Mouse (Mus musculus): ENCODE measurements at regions not wholly inside any gene's neighbourhood (a gene's known extent, or its start where the extent isn't known, plus 50 kb on each side); places are given as distances from the start of the nearest gene placed in this dataset.

DNA sequence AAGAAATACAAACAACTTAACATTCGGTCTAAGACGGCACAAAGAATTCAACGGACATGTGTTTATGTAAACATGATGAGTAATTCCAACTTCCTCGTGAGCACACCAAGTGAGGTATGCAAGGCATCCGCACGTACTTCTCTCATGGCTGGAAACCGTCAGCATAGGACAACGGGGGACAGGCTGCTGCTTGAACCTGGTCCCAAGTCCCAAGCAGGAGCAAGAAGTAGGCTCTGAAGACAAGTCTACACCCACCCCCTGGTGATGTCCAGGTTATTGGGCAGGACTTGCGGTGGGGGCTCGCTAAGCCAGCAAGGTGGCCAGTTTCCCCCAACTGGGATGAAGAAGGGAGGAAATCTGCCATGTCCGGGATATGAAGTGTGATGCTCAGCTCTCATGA, 71.5 kb upstream of the Irs2 start:
- Histone ChIP-seq H3K27me3 (replicated peaks; ENCODE audit: control insufficient read depth, insufficient read depth, low read length) (no peaks in the 10 kb centered on the region), H3K4me1 (ENCODE audit: control insufficient read depth, insufficient read depth, low read length) (no peaks in the 10 kb centered on the region), H3K4me3 (ENCODE audit: insufficient read depth, low read depth, low read length) (no peak overlapping the region), H3K27ac (ENCODE audit: insufficient read depth, low read depth, low read length) (no peak overlapping the region), H3K36me3 (ENCODE audit: control insufficient read depth, insufficient read depth, low read length) (no peaks in the 10 kb centered on the region)
- WGBS: 77% methylated on average over 11 of the region's 11 CpGs
- DNase-seq: no peak
- no peak for TF ChIP-seq POLR2A (IDR thresholded peaks at IDR 0.05; ENCODE audit: low read depth, low read length)
- no peak for TF ChIP-seq CTCF (conservative IDR thresholded peaks at IDR 0.05; ENCODE audit: insufficient read depth, insufficient read length, low read depth, low read length)

- Histone ChIP-seq H3K27ac (ENCODE audit: insufficient read depth, low read depth, low read length) (no peak overlapping the region), H3K4me1 (ENCODE audit: control insufficient read depth, insufficient read depth, low read length) (no peaks in the 10 kb centered on the region), H3K4me3 (ENCODE audit: insufficient read depth, low read depth, low read length) (no peak overlapping the region), H3K36me3 (ENCODE audit: control insufficient read depth, insufficient read depth, low read length) (no peaks in the 10 kb centered on the region), H3K27me3 (replicated peaks; ENCODE audit: control insufficient read depth, insufficient read depth, low read length) (no peaks in the 10 kb centered on the region)
- TF ChIP-seq POLR2A (IDR thresholded peaks at IDR 0.05; ENCODE audit: low read depth, low read length) (no peak), CTCF (conservative IDR thresholded peaks at IDR 0.05; ENCODE audit: insufficient read depth, insufficient read length, low read depth, low read length) (no peak)
- no peak for DNase-seq
- WGBS: 52% methylated on average over 9 of the region's 9 CpGs
These were observed 68.9 kb upstream of the Irs2 start for GRCm38 (mm10) chr8:11077138-11077537.

- peak; percentile 23 for DNase-seq
- no peaks in the 10 kb centered on the region for H3K27me3 ChIP-seq (replicated peaks; ENCODE audit: control insufficient read depth, insufficient read depth, low read length)
- no peaks in the 10 kb centered on the region for H3K36me3 ChIP-seq (ENCODE audit: control insufficient read depth, insufficient read depth, low read length)
- H3K4me1 ChIP-seq (ENCODE audit: control insufficient read depth, insufficient read depth, low read length): no peaks in the 10 kb centered on the region
- no peak overlapping the region for H3K27ac ChIP-seq (ENCODE audit: insufficient read depth, low read depth, low read length)
- no peak overlapping the region for H3K4me3 ChIP-seq (ENCODE audit: insufficient read depth, low read depth, low read length)
- TF ChIP-seq CTCF (conservative IDR thresholded peaks at IDR 0.05; ENCODE audit: insufficient read depth, insufficient read length, low read depth, low read length) (peak; percentile 46), POLR2A (IDR thresholded peaks at IDR 0.05; ENCODE audit: low read depth, low read length) (no peak)
- 55% methylated on average over 2 of the region's 2 CpGs for WGBS
These were observed 62.9 kb upstream of the Irs2 start for GRCm38 (mm10) chr8:11071162-11071561.

DNA sequence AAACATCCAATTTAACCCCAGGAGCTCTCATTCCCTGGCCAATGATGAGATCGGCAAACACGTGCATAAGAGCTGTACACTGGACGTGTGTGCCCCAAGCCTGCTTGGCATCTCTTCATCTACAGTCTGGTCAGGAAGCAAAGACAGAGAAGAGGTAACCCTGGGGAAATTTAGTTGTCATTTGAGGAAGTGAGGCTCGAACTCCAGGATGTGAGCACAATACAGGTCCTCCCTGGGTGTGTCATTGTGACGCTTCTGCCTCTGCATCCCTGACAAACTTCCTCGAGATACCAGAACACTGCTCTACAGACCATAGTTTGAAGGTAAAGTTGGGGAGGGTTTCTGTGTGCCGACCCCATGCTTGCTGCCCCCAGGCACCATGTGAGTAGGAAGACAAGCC, 59.2 kb upstream of the Irs2 start:
- H3K4me1 ChIP-seq (ENCODE audit: control insufficient read depth, insufficient read depth, low read length): no peaks in the 10 kb centered on the region
- H3K27me3 ChIP-seq (replicated peaks; ENCODE audit: control insufficient read depth, insufficient read depth, low read length): no peaks in the 10 kb centered on the region
- WGBS: 77% methylated on average over 7 of the region's 7 CpGs
- DNase-seq: no peak
- H3K4me3 ChIP-seq (ENCODE audit: insufficient read depth, low read depth, low read length): no peak overlapping the region
- TF ChIP-seq CTCF (conservative IDR thresholded peaks at IDR 0.05; ENCODE audit: insufficient read depth, insufficient read length, low read depth, low read length): no peak
- TF ChIP-seq POLR2A (IDR thresholded peaks at IDR 0.05; ENCODE audit: low read depth, low read length): no peak
- H3K36me3 ChIP-seq (ENCODE audit: control insufficient read depth, insufficient read depth, low read length): no peaks in the 10 kb centered on the region
- H3K27ac ChIP-seq (ENCODE audit: insufficient read depth, low read depth, low read length): no peak overlapping the region

DNA sequence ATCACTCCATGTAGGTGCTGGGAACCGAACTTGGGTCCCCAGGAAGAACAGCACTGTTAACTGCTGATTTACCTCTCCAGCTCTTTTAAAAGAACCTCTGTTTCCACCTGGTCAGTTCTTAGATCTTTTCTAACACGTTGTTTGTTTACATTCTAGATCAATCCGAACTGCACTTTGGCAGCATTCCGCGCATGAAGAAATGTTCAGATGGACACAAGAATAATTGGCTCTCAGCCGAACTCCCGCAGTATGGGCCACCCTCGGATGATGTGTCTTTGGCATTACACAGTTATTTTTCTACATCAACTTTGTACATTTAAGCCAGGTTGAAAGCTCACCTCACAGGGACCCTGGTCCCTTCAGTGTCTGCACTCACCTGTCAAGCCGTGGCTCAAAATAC, 57.7 kb upstream of the Irs2 start:
- TF ChIP-seq POLR2A (IDR thresholded peaks at IDR 0.05; ENCODE audit: low read depth, low read length) (no peak), CTCF (conservative IDR thresholded peaks at IDR 0.05; ENCODE audit: insufficient read depth, insufficient read length, low read depth, low read length) (no peak)
- WGBS: 83% methylated on average over 9 of the region's 9 CpGs
- Histone ChIP-seq H3K27ac (ENCODE audit: insufficient read depth, low read depth, low read length) (no peak overlapping the region), H3K4me3 (ENCODE audit: insufficient read depth, low read depth, low read length) (no peak overlapping the region), H3K36me3 (ENCODE audit: control insufficient read depth, insufficient read depth, low read length) (no peaks in the 10 kb centered on the region), H3K27me3 (replicated peaks; ENCODE audit: control insufficient read depth, insufficient read depth, low read length) (no peaks in the 10 kb centered on the region), H3K4me1 (ENCODE audit: control insufficient read depth, insufficient read depth, low read length) (no peaks in the 10 kb centered on the region)
- DNase-seq: no peak

GRCm38 (mm10) chr8:11065303-11065702, 57.0 kb upstream of the Irs2 start:
- no peak overlapping the region for H3K4me3 ChIP-seq (ENCODE audit: insufficient read depth, low read depth, low read length)
- no peaks in the 10 kb centered on the region for H3K27me3 ChIP-seq (replicated peaks; ENCODE audit: control insufficient read depth, insufficient read depth, low read length)
- no peak for DNase-seq
- H3K27ac ChIP-seq (ENCODE audit: insufficient read depth, low read depth, low read length): no peak overlapping the region
- no peaks in the 10 kb centered on the region for H3K36me3 ChIP-seq (ENCODE audit: control insufficient read depth, insufficient read depth, low read length)
- no peaks in the 10 kb centered on the region for H3K4me1 ChIP-seq (ENCODE audit: control insufficient read depth, insufficient read depth, low read length)
- WGBS: 44% methylated on average over 4 of the region's 4 CpGs
- TF ChIP-seq POLR2A (IDR thresholded peaks at IDR 0.05; ENCODE audit: low read depth, low read length) (no peak), CTCF (conservative IDR thresholded peaks at IDR 0.05; ENCODE audit: insufficient read depth, insufficient read length, low read depth, low read length) (no peak)

- no peak overlapping the region for H3K27ac ChIP-seq (ENCODE audit: insufficient read depth, low read depth, low read length)
- no peak for TF ChIP-seq POLR2A (IDR thresholded peaks at IDR 0.05; ENCODE audit: low read depth, low read length)
- TF ChIP-seq CTCF (conservative IDR thresholded peaks at IDR 0.05; ENCODE audit: insufficient read depth, insufficient read length, low read depth, low read length): no peak
- no peak overlapping the region for H3K4me3 ChIP-seq (ENCODE audit: insufficient read depth, low read depth, low read length)
- H3K27me3 ChIP-seq (replicated peaks; ENCODE audit: control insufficient read depth, insufficient read depth, low read length): no peaks in the 10 kb centered on the region
- no peaks in the 10 kb centered on the region for H3K4me1 ChIP-seq (ENCODE audit: control insufficient read depth, insufficient read depth, low read length)
- no peaks in the 10 kb centered on the region for H3K36me3 ChIP-seq (ENCODE audit: control insufficient read depth, insufficient read depth, low read length)
- no peak for DNase-seq
- 71% methylated on average over 8 of the region's 8 CpGs for WGBS
These were observed 54.8 kb upstream of the Irs2 start for GRCm38 (mm10) chr8:11063058-11063457.
